Mouse (Mus musculus) layer of hippocampus, adult 6 months (tissue): ENCODE measurements around the gene Ppp6r2. TPM values are rescaled to one million over a fixed set of nuclear protein-coding genes. Genes with fewer than 3 reads are reported as not detected.

ENCODE experiments used
- long read RNA-seq, 2 experiments: library from polyadenylated mRNA; unstranded; transcript quantifications; one replicate each; pipeline ENCODE4 v2.0.0; 2019 to 2020
- microRNA-seq: library from miRNA; unstranded; fragments of <30 nt; microRNA quantifications from one replicate; pipeline ENCODE4 v1.2.0, GENCODE M21; 2020
- polyA plus RNA-seq: library from polyadenylated mRNA; unstranded; fragments of <200 nt; fragmentation: Nextera tagmentation; gene quantifications from 2 replicates; pipeline ENCODE4 v1.2.3, GENCODE M21; 2021

The Ppp6r2 gene
- polyA plus RNA-seq = 91.7 and 92.3 TPM in 2 replicates
- long read RNA-seq, experiment 1, transcript Ppp6r2-203 (8 exons, 2,072 nt) = major isoform, 9 of 101 reads
- long read RNA-seq, experiment 1, partial matches to known transcripts = 6 of 101 reads
- long read RNA-seq, experiment 1, other reads (novel, unspliced or antisense) = 86 of 101 reads
- long read RNA-seq, experiment 2, transcript Ppp6r2-203 (8 exons, 2,072 nt) = major isoform, 7 of 107 reads
- long read RNA-seq, experiment 2, partial matches to known transcripts = 21 of 107 reads
- long read RNA-seq, experiment 2, other reads (novel, unspliced or antisense) = 76 of 107 reads

DNA sequence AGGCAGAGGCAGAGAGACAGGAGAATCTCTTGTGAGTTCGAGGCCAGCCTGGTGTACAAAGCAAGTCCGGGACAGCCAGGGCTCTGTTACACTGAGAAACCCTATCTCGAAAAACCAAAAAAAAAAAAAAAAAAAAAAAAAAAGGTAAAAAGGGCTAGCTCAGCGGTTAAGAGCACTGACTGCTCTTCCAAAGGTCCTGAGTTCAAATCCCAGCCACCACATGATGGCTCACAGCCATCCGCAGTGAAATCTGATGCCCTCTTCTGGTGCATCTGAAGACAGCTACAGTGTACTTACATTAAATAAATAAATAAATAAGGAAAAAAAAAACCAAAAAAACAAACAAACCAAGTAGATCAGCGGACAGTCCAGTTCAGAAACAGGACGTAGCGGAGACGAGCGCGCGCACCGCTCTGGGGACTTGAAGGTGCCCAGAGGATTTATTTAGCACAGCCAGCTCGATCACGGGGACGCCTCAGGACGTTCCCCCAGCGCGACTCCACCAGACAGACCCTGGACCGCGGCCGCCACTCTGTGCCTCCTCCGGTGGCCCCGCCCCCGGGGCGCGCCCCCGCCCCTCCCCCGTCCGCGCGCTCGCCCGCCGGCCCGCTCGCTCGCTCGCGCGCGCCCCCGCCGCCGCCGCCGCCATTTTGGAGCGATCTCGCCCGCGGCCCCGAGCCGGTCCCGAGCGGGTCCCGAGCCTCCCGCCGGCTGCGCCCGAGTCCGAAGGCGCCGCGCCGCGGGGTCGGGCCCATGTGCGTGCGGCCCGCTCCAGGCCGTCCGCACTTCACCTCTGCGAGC is at the start of gene Ppp6r2:
Gene Ppp6r2, plus strand, starts transcription at position 639 of the 801 bp plus-strand sequence.

GRCm38 (mm10) chr15:89180571-89181229 is 30.7 kb upstream of the Ppp6r2 start, which contains the start of gene Plxnb2:
TSS of gene Plxnb2 (minus strand) at chr15:89180788.

GRCm38 (mm10) chr15:89196313-89196706 is 15.0 kb upstream of the Ppp6r2 start, which contains the start of gene Dennd6b:
TSS of gene Dennd6b (minus strand) at chr15:89196496.

GRCm38 (mm10) chr15:89315190-89315731 is 103.9 kb downstream of the Ppp6r2 start, which contains the start of gene Sbf1:
TSS of gene Sbf1 (minus strand) at chr15:89315311.

GRCm38 (mm10) chr15:89322670-89323522 is 111.5 kb downstream of the Ppp6r2 start, which contains the start of gene Adm2:
TSS of gene Adm2 (plus strand) at chr15:89322720.

GRCm38 (mm10) chr15:89334271-89334670 is 122.9 kb downstream of the Ppp6r2 start, which contains the start of gene Miox:
TSS of gene Miox (plus strand) at chr15:89334398.

Small RNA genes within 50 kb of the gene (microRNA-seq; reads per million reads assigned to microRNA genes)
- gene Mir6958 = 8.2 reads per million, percentile 28 among the genes with 10 or more reads in this experiment
- 7.7 reads per million, percentile 27 among the genes with 10 or more reads in this experiment for gene Mir6959
- 0.64 reads per million for gene Mir7118

Other genes starting within 250 kb of the Ppp6r2 start
- 158 and 160 TPM in 2 replicates for gene Mlc1, start 232.5 kb upstream of the Ppp6r2 start, polyA plus RNA-seq
- gene Mov10l1, start 228.6 kb upstream of the Ppp6r2 start, polyA plus RNA-seq = not detected in 2 replicates
- 18.1 and 20.3 TPM in 2 replicates for gene Panx2, start 151.8 kb upstream of the Ppp6r2 start, polyA plus RNA-seq
- 9.3 and 10.5 TPM in 2 replicates for gene Trabd, start 136.4 kb upstream of the Ppp6r2 start, polyA plus RNA-seq
- gene Selenoo, start 122.5 kb upstream of the Ppp6r2 start, polyA plus RNA-seq = 20.8 and 28.2 TPM in 2 replicates
- gene Tubgcp6, start 88.4 kb upstream of the Ppp6r2 start, polyA plus RNA-seq = 2.8 and 2.9 TPM in 2 replicates
- gene Hdac10, start 82.9 kb upstream of the Ppp6r2 start, polyA plus RNA-seq = 4.4 and 4.5 TPM in 2 replicates
- 2.2 and 2.5 TPM in 2 replicates for gene Mapk12, start 70.8 kb upstream of the Ppp6r2 start, polyA plus RNA-seq
- 7.8 and 10.5 TPM in 2 replicates for gene Mapk11, start 61.9 kb upstream of the Ppp6r2 start, polyA plus RNA-seq
- 17.0 and 24.8 TPM in 2 replicates for gene Plxnb2, start 30.8 kb upstream of the Ppp6r2 start, polyA plus RNA-seq
- gene Dennd6b, start 15.1 kb upstream of the Ppp6r2 start, polyA plus RNA-seq = 11.3 and 11.9 TPM in 2 replicates
- gene Sbf1, start 103.8 kb downstream of the Ppp6r2 start, polyA plus RNA-seq = 100 and 139 TPM in 2 replicates
- gene Adm2, start 111.2 kb downstream of the Ppp6r2 start, polyA plus RNA-seq = not detected in 2 replicates
- gene Miox, start 122.8 kb downstream of the Ppp6r2 start, polyA plus RNA-seq = not detected in 2 replicates
- 9.0 and 10.3 TPM in 2 replicates for gene Lmf2, start 144.1 kb downstream of the Ppp6r2 start, polyA plus RNA-seq
- 68.4 and 73.8 TPM in 2 replicates for gene Ncaph2, start 144.2 kb downstream of the Ppp6r2 start, polyA plus RNA-seq
- gene Sco2, start 162.3 kb downstream of the Ppp6r2 start, polyA plus RNA-seq = 53.7 and 59.4 TPM in 2 replicates
- gene Tymp, start 165.5 kb downstream of the Ppp6r2 start, polyA plus RNA-seq = 5.7 and 7.5 TPM in 2 replicates
- 4.6 and 7.3 TPM in 2 replicates for gene Odf3b, start 167.7 kb downstream of the Ppp6r2 start, polyA plus RNA-seq
- 0.18 and 0.36 TPM in 2 replicates for gene Klhdc7b, start 173.4 kb downstream of the Ppp6r2 start, polyA plus RNA-seq
- gene Syce3, start 198.9 kb downstream of the Ppp6r2 start, polyA plus RNA-seq = not detected in 2 replicates
- 0.16 and 0.46 TPM in 2 replicates for gene Cpt1b, start 214.3 kb downstream of the Ppp6r2 start, polyA plus RNA-seq
- 2.9 and 3.1 TPM in 2 replicates for gene C730034F03Rik, start 218.0 kb downstream of the Ppp6r2 start, polyA plus RNA-seq
- gene Gm44502, start 218.1 kb downstream of the Ppp6r2 start, polyA plus RNA-seq = not detected in 2 replicates
- gene Chkb, start 218.4 kb downstream of the Ppp6r2 start, polyA plus RNA-seq = 26.6 and 31.1 TPM in 2 replicates
- 48.0 and 53.4 TPM in 2 replicates for gene Mapk8ip2, start 242.4 kb downstream of the Ppp6r2 start, polyA plus RNA-seq